ENCODE assay signal across 13 mouse cellular contexts in the genomic region with DNA sequence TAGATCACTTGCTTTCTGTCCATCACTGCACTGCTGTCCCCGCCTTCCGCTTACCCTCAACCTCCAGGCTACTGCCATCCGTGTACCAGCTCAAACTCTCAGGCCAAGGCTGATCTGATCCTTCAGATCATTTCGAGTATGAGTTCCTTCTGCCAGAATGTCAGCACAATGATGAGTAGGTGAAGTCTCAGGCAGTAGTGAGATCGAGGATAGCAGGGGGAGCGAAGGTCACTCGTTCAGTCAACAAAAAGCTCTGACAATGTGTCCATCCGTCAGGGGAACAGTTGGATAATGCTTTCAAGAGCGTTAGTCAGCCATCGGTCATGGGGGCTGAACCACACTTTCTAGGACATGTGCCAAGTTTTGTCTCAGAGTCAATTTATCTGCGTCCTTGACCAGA. TPM values are rescaled to one million over a fixed set of nuclear protein-coding genes. Genes with fewer than 3 reads are reported as not detected.
"Had no signal": no experiment of that assay in that cellular context is flagged by ENCODE, and none has a peak within 500 bp of the region (broad histone marks: within the 10 kb centered on the region; RNA-seq: fewer than 3 reads in every experiment).

No protein-coding gene starts in this region.

RNA-seq across cellular contexts. Expression of a gene that starts 21.6 kb away (rescaled TPM):
- total RNA-seq: common myeloid progenitor, adult 5-6 weeks; gastrocnemius, adult 18-20 months; gastrocnemius, adult 2 months; gastrocnemius, adult 8-10 months; gastrocnemius, postnatal 10 days; gastrocnemius, postnatal 14 days; gastrocnemius, postnatal 25 days; gastrocnemius, postnatal 36 days; gastrocnemius, postnatal 4 days; granulocyte monocyte progenitor cell, adult 5-6 weeks; heart, adult 18-20 months; heart, adult 2 months; heart, adult 8-10 months had no signal
